Mouse (Mus musculus): ENCODE results near the gene Ndrg3.
"Not testable (repeated sequence)": the region's sequence is repeated elsewhere in the genome, so short reads cannot be mapped to it uniquely, and the experiment has no call there.

Gene Ndrg3

GRCm38 (mm10) chr2:156996576-156996975, 4.7 kb upstream of the Ndrg3 start:
- peak; percentile 82 for DNase-seq

GRCm38 (mm10) chr2:156990727-156991431, 977 bp downstream of the Ndrg3 start:
- peak; percentile 69 for DNase-seq

GRCm38 (mm10) chr2:156987316-156987715, 4.5 kb downstream of the Ndrg3 start:
- no peak for DNase-seq

GRCm38 (mm10) chr2:156982864-156983263, 9.0 kb downstream of the Ndrg3 start:
- DNase-seq: peak; percentile 66

GRCm38 (mm10) chr2:156981291-156981690, 10.6 kb downstream of the Ndrg3 start:
- DNase-seq: no peak

- DNase-seq: no peak
These were observed 11.8 kb downstream of the Ndrg3 start for GRCm38 (mm10) chr2:156980059-156980458.

GRCm38 (mm10) chr2:156976711-156977110, 15.1 kb downstream of the Ndrg3 start:
- no peak for DNase-seq

- DNase-seq: no peak
These were observed 16.9 kb downstream of the Ndrg3 start for GRCm38 (mm10) chr2:156974967-156975366.

- peak; percentile 86 for DNase-seq
These were observed 18.3 kb downstream of the Ndrg3 start for GRCm38 (mm10) chr2:156973316-156974100.

- DNase-seq: no peak
These were observed 21.6 kb downstream of the Ndrg3 start for GRCm38 (mm10) chr2:156970253-156970652.

GRCm38 (mm10) chr2:156968501-156968900, 23.4 kb downstream of the Ndrg3 start:
- DNase-seq: no peak

GRCm38 (mm10) chr2:156967388-156967787, 24.5 kb downstream of the Ndrg3 start:
- no peak for DNase-seq

- no peak for DNase-seq
These were observed 28.0 kb downstream of the Ndrg3 start for GRCm38 (mm10) chr2:156963891-156964290.

GRCm38 (mm10) chr2:156958496-156959252, 33.2 kb downstream of the Ndrg3 start:
- no peak for DNase-seq

- no peak for DNase-seq
These were observed 34.8 kb downstream of the Ndrg3 start for GRCm38 (mm10) chr2:156957035-156957434.

GRCm38 (mm10) chr2:156956306-156956705, 35.5 kb downstream of the Ndrg3 start:
- no peak for DNase-seq

- no peak for DNase-seq
These were observed 37.4 kb downstream of the Ndrg3 start for GRCm38 (mm10) chr2:156954463-156954862.

- DNase-seq: no peak
These were observed 40.4 kb downstream of the Ndrg3 start for GRCm38 (mm10) chr2:156951301-156952094.

- DNase-seq: no peak
These were observed 41.0 kb downstream of the Ndrg3 start for GRCm38 (mm10) chr2:156950816-156951215.

GRCm38 (mm10) chr2:156941523-156941922, 50.3 kb downstream of the Ndrg3 start:
- not testable (repeated sequence) for DNase-seq

GRCm38 (mm10) chr2:156939926-156940325, 51.9 kb downstream of the Ndrg3 start:
- DNase-seq: peak; percentile 95

- no peak for DNase-seq
These were observed 54.1 kb downstream of the Ndrg3 start for GRCm38 (mm10) chr2:156937795-156938194.

GRCm38 (mm10) chr2:156935005-156935404, 56.9 kb downstream of the Ndrg3 start:
- no peak for DNase-seq
